Mouse (Mus musculus) C2C12 (cell line): ENCODE measurements around the gene Stx7.

Source experiments
- CEBPB ChIP-seq: IDR thresholded peaks from one replicate; pipeline ENCODE4 v1.6.1; 2011; ENCODE audit warnings: low read depth, mild to moderate bottlenecking, control low read depth, moderate library complexity
- CTCF ChIP-seq: IDR thresholded peaks from one replicate; pipeline ENCODE4 v1.5.1; 2011; ENCODE audit not compliant: control insufficient read depth, insufficient read depth, insufficient read length

GRCm38 (mm10) chr10:24224591-24224990, 75.5 kb downstream of the Stx7 start:
- no peak for TF ChIP-seq CTCF
- no peak for TF ChIP-seq CEBPB
